Mouse (Mus musculus) c-Kit-positive CD71-positive TER-119-positive erythroid progenitor cells, embryonic 14.5 days (primary cell): ENCODE measurements around the gene Gm49416.
"Not testable (repeated sequence)": the region's sequence is repeated elsewhere in the genome, so short reads cannot be mapped to it uniquely, and the experiment has no call there.

Source experiments
- DNase-seq: peaks from one replicate; pipeline ENCODE4 v3.0.0-alpha.2; 2013; ENCODE audit warnings: low spot score

Gene Gm49416

GRCm38 (mm10) chr19:8888511-8889385 lies at the start of gene Gm49416, which contains the start of gene 1810009A15Rik:
Gm49416 (plus strand) TSS chr19:8888926.
1810009A15Rik (plus strand) TSS chr19:8888853.
- DNase-seq: peak; percentile 97

DNA sequence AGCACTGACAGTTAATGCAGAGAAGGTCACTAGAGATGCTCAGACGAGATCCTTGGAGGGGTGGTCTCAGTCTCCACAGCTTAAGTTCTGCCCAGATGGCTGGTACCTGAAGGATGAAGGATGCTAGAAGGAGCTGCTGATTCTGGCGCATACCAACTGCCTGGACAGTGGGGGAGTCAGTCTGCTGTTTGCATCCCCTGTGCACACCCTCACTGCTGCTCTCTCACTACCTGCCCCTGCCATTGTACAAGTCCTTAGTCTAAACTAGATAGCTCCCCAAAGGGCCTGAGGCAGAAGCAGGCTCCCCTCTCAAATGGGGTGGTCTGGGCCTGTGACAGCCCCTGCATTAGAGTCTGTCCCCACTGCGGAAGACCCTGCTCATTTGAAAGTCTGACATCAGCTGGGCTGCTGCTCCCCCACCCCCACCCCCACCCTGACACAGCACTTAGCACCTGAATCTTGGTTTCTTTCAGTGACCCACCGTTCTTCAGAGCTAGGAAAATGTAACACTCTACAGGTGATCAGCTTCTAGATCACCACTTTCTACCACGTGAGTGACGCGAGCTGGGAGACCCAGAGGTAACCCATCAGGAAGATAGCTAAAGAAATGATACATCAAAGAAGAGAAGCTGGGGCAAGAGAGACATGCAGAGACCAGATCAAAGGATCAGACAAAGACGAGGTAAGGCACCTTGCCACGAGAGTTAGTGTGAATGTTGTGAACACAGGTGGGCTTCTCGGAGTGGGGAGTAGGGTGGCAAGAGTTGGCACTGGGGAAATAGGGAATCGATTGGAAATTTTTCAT lies 49.4 kb upstream of the Gm49416 start, which contains the start of gene Gng3:
Gene Gng3, minus strand, starts transcription at position 92 of the 805 bp plus-strand sequence.
- no peak for DNase-seq

GRCm38 (mm10) chr19:8839908-8840791 lies 48.6 kb upstream of the Gm49416 start:
- peak; percentile 71 for DNase-seq

GRCm38 (mm10) chr19:8841012-8841411 lies 47.7 kb upstream of the Gm49416 start:
- DNase-seq: no peak

- no peak for DNase-seq
Observed at GRCm38 (mm10) chr19:8842961-8843360, 45.8 kb upstream of the Gm49416 start.

DNA sequence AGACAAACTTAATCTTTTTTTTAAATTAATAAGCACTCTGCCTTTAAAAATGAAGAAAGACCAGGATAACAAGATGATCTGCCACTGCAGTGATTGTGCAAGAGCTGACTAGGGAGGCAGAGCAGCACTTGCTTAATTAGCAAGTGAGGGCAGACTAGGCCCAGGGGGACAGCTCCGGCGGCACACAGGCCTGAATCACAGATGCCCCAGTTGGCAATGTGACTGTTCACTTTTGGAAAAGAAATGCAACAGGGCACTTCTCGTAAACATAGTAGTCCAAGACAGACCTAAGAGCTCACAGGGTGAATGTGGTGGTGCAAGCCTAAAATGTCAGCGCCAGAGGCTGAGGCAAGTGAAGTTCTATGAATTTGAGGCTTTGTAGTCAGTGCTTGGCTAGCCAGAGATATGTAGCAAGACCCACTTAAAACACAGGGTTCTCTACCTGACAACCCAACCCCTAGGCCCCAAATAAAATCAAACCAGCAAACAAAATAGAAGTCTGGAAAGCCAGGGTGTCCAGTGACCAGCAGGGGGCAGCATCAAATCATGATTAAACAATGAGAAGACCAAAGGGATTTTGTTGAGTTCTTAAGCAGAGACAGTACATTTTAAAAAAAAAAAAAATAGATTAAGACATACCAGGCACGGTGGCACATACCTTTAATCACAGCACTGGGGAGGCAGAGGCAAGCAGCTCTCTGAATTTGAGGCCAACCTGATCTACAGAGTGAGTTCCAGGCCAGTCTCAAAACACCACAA lies 44.2 kb upstream of the Gm49416 start:
- DNase-seq: peak; percentile 74

DNA sequence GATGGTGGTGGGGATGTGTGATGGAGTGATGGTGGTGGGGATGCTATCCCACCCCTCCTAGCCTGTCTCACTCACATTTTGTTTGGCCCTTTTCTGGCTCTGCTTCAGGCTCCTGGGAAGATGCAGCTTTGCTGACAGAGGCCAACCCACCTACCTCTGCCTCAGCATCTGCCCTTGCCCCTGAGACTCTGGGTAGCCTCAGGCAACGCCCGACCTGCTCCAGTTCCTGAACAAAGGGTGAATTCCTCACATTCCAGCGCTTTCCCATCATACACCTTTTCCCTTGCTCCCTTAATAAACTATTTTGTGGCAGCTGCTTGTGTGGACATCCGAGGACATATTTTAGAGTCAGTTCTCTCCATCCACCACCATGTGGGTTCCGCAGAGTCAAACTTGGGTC lies 40.4 kb upstream of the Gm49416 start:
- DNase-seq: no peak

- DNase-seq: no peak
Observed at GRCm38 (mm10) chr19:8850402-8850901, 38.3 kb upstream of the Gm49416 start, which contains the start of gene Lrrn4cl. Lrrn4cl (plus strand) TSS chr19:8850768.

- no peak for DNase-seq
Observed at GRCm38 (mm10) chr19:8851639-8852038, 37.1 kb upstream of the Gm49416 start.

GRCm38 (mm10) chr19:8852236-8852928 lies 36.3 kb upstream of the Gm49416 start:
- DNase-seq: no peak

- no peak for DNase-seq
Observed at GRCm38 (mm10) chr19:8853117-8853516, 35.6 kb upstream of the Gm49416 start.

DNA sequence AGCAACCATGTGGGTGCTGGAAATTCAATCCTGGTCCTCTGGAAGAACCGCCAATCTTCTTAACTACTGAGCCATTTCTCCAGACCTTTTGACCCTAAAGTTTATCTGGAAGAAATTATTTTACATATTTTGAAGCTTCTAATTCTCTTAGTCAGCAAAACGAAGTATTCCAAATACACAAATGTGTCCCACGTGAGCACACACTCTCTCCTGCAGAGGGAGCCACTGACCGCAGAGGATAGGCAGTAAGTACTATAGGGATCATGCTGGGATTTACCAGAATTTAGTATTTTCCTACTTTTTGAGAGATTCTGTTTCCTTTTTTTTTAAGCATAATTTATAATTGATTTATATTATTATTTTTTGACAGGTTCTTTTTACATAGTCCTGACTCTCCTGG lies 31.0 kb upstream of the Gm49416 start:
- DNase-seq: peak; percentile 60

DNA sequence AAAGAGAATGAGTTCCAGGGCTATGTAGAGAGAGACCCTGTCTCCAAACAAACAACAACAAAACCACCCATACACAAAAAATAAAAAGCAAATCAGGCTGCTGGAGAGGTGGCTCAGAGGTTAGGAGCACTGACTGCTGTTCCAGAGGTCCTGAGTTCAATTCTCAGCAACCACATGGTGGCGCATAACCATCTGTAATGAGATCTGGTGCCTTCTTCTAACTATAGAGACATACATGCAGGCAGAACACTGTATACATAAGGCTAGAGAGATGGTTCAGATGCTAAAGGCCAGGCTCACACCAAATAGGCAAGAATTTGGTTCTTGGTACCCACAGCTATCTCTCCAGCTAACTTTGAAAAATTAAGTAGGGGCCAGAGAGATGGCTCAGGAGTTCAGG lies 29.7 kb upstream of the Gm49416 start:
- DNase-seq: no peak

GRCm38 (mm10) chr19:8864265-8864664 lies 24.5 kb upstream of the Gm49416 start:
- DNase-seq: no peak

DNA sequence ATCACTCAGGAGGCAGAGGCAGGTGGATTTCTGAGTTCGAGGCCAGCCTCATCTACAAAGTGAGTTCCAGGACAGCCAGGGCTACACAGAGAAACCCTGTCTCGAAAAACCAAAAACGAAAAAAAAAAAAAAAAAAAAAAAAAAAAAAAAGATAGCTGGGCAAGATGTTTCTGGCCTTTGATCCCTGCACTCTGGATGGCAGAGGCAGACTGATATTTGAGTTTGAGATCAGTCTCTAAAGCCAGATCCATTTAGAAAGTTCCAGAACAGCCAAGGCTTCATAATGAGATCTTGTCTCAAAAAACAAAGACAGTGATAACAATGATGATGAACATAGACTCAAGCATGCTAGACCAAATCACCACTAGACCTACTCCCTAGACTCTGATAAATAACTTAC lies 18.3 kb upstream of the Gm49416 start:
- DNase-seq: not testable (repeated sequence)

DNA sequence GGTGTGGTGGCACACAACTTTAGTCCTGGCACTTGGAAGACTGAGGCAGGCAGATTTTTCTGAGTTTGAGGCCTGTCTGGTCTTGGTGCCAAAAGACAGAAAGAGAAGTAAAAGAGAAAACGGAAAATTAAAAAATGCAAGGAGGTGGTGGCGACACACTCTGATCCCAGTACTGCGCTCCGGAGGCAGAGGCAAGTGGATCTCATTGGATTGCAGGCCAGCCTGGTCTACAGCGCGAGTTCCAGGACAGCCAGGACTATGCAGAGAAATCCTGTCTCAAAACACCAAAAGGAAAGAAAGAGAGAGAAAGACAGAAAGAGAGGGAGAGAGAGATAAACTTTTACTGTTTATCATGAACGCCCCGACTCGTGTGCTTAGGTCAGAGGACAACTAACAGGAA lies 17.9 kb upstream of the Gm49416 start:
- DNase-seq: no peak

GRCm38 (mm10) chr19:8871267-8872186 lies 17.2 kb upstream of the Gm49416 start, which contains the start of gene Ubxn1:
Ubxn1 (plus strand) TSS chr19:8871496.
- peak; percentile 96 for DNase-seq

GRCm38 (mm10) chr19:8872266-8872840 lies 16.4 kb upstream of the Gm49416 start:
- no peak for DNase-seq

- no peak for DNase-seq
Observed at GRCm38 (mm10) chr19:8875031-8875430, 13.7 kb upstream of the Gm49416 start.
